8 mouse cellular contexts compared by ENCODE assay signal in the genomic region with DNA sequence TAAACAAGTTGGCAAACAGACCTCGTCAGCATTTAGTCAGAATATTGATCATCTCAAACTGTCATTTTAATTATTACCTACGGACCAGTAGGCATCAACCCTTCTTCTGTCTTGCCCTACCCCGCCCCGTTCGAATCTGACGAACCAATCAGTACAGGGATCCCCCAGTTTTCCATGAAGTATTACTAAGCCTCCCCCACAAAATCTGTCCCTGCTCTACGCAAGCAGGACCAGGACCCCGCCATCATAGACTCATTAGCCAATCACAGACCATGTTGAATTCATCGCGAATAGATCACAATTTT. TPM values are rescaled to one million over a fixed set of nuclear protein-coding genes. Genes with fewer than 3 reads are reported as not detected.
A peak's percentile ranks its signal among the peaks of the same experiment; 100 is the strongest.
DNase-seq lines count a peak whose midpoint lies in the region; ATAC-seq lines count a peak whose summit lies in the region.

A gene (minus strand): TSS at position 94 of the 305 bp plus-strand sequence.

- ATAC-seq in embryonic facial prominence, embryonic 12.5 days (ENCODE audit: insufficient number of reproducible peaks, insufficient read depth, low FRiP score, low TSS enrichment) = no peak
- ATAC-seq in heart, embryonic 13.5 days (ENCODE audit: extremely low read depth, insufficient number of reproducible peaks, low FRiP score, low TSS enrichment) = no peak
- ATAC-seq in liver, embryonic 16.5 days (ENCODE audit: low read depth) = peak; percentile 15

- H3K9ac ChIP-seq in embryonic facial prominence, embryonic 12.5 days = peak within 1 kb of the TSS; percentile 47
- peak within 1 kb of the TSS; percentile 82 for H3K9ac ChIP-seq in heart, embryonic 13.5 days
- H3K9ac ChIP-seq in liver, embryonic 16.5 days (ENCODE audit: low read depth, low read length) = peak within 1 kb of the TSS; percentile 80

- no peaks in the 10 kb centered on the region for H3K27me3 ChIP-seq in embryonic facial prominence, embryonic 12.5 days
- H3K27me3 ChIP-seq in heart, embryonic 13.5 days (replicated peaks) = no peaks in the 10 kb centered on the region
- no peaks in the 10 kb centered on the region for H3K27me3 ChIP-seq in liver, embryonic 16.5 days (ENCODE audit: control insufficient read depth, insufficient read depth, low read depth, low read length)

- peak within 1 kb of the TSS; percentile 51 for H3K4me3 ChIP-seq in embryonic facial prominence, embryonic 12.5 days
- peak within 1 kb of the TSS; percentile 67 for H3K4me3 ChIP-seq in heart, embryonic 13.5 days
- H3K4me3 ChIP-seq in liver, embryonic 16.5 days (ENCODE audit: low read depth, low read length) = peak within 1 kb of the TSS; percentile 75

- H3K9me3 ChIP-seq in embryonic facial prominence, embryonic 12.5 days = no peaks in the 10 kb centered on the region
- H3K9me3 ChIP-seq in heart, embryonic 13.5 days = no peaks in the 10 kb centered on the region
- H3K9me3 ChIP-seq in liver, embryonic 16.5 days (replicated peaks; ENCODE audit: control insufficient read depth, low read length) = no peaks in the 10 kb centered on the region

- no peaks in the 10 kb centered on the region for H3K36me3 ChIP-seq in embryonic facial prominence, embryonic 12.5 days
- H3K36me3 ChIP-seq in heart, embryonic 13.5 days = no peaks in the 10 kb centered on the region
- no peaks in the 10 kb centered on the region for H3K36me3 ChIP-seq in liver, embryonic 16.5 days (ENCODE audit: control insufficient read depth, insufficient read depth)

- peak; percentile 5 for DNase-seq in thymus, postnatal 14 days
- no peak for DNase-seq in thymus, postnatal 25 days
- peak; percentile 46 to 66 for DNase-seq in layer of hippocampus, adult 8-10 months (ENCODE audit: low spot score in 2 of 2)
- peak; percentile 45 to 53 for DNase-seq in right cerebral cortex, adult 2 months (ENCODE audit: low spot score in 2 of 2)
- no peak for DNase-seq in cerebellum, adult 8-10 months

- H3K4me1 ChIP-seq in embryonic facial prominence, embryonic 12.5 days = no peaks in the 10 kb centered on the region
- peaks cover 4% of the 10 kb centered on the region; the same call in 1 of the 2 replicates for H3K4me1 ChIP-seq in heart, embryonic 13.5 days
- H3K4me1 ChIP-seq in liver, embryonic 16.5 days (ENCODE audit: control insufficient read depth, low read depth, low read length) = peaks cover 2% of the 10 kb centered on the region

- peak within 1 kb of the TSS; percentile 52 for H3K4me2 ChIP-seq in embryonic facial prominence, embryonic 12.5 days (replicated peaks)
- H3K4me2 ChIP-seq in heart, embryonic 13.5 days = peak within 1 kb of the TSS; percentile 71
- H3K4me2 ChIP-seq in liver, embryonic 16.5 days (ENCODE audit: low read depth, low read length) = peak within 1 kb of the TSS; percentile 88

- peak within 1 kb of the TSS; percentile 82; the same call in 1 of the 2 replicates for H3K27ac ChIP-seq in embryonic facial prominence, embryonic 12.5 days
- peak within 1 kb of the TSS; percentile 48; the same call in 1 of the 2 replicates for H3K27ac ChIP-seq in heart, embryonic 13.5 days (replicated peaks)
- H3K27ac ChIP-seq in liver, embryonic 16.5 days (ENCODE audit: low read length) = peak within 1 kb of the TSS; percentile 83

- WGBS in embryonic facial prominence, embryonic 12.5 days = 27% methylated on average over 10 of the region's 10 CpGs
- 22% methylated on average over 10 of the region's 10 CpGs for WGBS in heart, embryonic 13.5 days
- WGBS in liver, embryonic 16.5 days (ENCODE audit: insufficient replicate concordance) = 21% methylated on average over 10 of the region's 10 CpGs

RNA-seq across cellular contexts. Expression of the gene that starts here (rescaled TPM):
- polyA plus RNA-seq in embryonic facial prominence, embryonic 12.5 days (2016; fragmentation: Nextera tagmentation; extraction: Ambion mirVana) = 28.4 and 30.8 TPM in 2 replicates
- polyA plus RNA-seq in heart, embryonic 13.5 days (2015; fragmentation: Nextera tagmentation; extraction: Ambion mirVana) = 26.2 and 29.2 TPM in 2 replicates
- total RNA-seq in layer of hippocampus, adult 8-10 months (2022) = 10 to 100 TPM; 27.5 to 38.5 (median 33.2) TPM
- polyA plus RNA-seq in liver, embryonic 16.5 days (2015; fragmentation: Nextera tagmentation; extraction: Ambion mirVana) = 82.8 and 90.1 TPM in 2 replicates

Comparison
In these comparisons a context has a peak if more than half of its experiments do, and no peak if none do; other contexts are left out.
1. DNase-seq: peak in thymus, postnatal 14 days (single experiment), layer of hippocampus, adult 8-10 months (2 of 2) and right cerebral cortex, adult 2 months (2 of 2); none in thymus, postnatal 25 days (single experiment) and cerebellum, adult 8-10 months (single experiment).
2. Peak in every context shown above with its lines, with median percentiles within 50 percentile points of each other: H3K27ac ChIP-seq, H3K4me2 ChIP-seq, H3K4me3 ChIP-seq and H3K9ac ChIP-seq.